Mouse (Mus musculus) erythroblast, embryonic 14.5 days (primary cell): ENCODE data around the gene Ift81. TPM values are rescaled to one million over a fixed set of nuclear protein-coding genes. Genes with fewer than 3 reads are reported as not detected.

ENCODE experiments used
- H3K27me3 ChIP-seq: 2 replicates; pipeline ENCODE4 v1.6.1; 2012; ENCODE audit warnings: inconsistent platforms; ENCODE audit not compliant: control insufficient read depth
- H3K36me3 ChIP-seq: 2 replicates; pipeline ENCODE4 v1.6.1; 2012; ENCODE audit warnings: mild to moderate bottlenecking, inconsistent platforms; ENCODE audit not compliant: control insufficient read depth
- H3K4me1 ChIP-seq: 2 replicates; pipeline ENCODE4 v1.6.1; 2012; ENCODE audit warnings: inconsistent platforms; ENCODE audit not compliant: control insufficient read depth
- H3K4me3 ChIP-seq: replicated peaks from 2 replicates; pipeline ENCODE3; 2012; ENCODE audit warnings: moderate library complexity, mild to moderate bottlenecking, inconsistent platforms
- H3K9me3 ChIP-seq: 2 replicates; pipeline ENCODE4 v1.6.1; 2012; ENCODE audit warnings: low read length, inconsistent platforms, mixed read lengths; ENCODE audit not compliant: control insufficient read depth
- GATA1 ChIP-seq: IDR thresholded peaks from 2 replicates; pipeline ENCODE4 v1.6.1; 2012; ENCODE audit warnings: low read length, inconsistent platforms, mixed read lengths
- TAL1 ChIP-seq: IDR thresholded peaks from 3 replicates; pipeline ENCODE4 v1.6.1; 2012; ENCODE audit warnings: low read length, inconsistent platforms, mixed read lengths
- polyA plus RNA-seq: library from polyadenylated mRNA; stranded (reverse); fragments of >175 nt; gene quantifications from 2 replicates; pipeline ENCODE4 v1.2.3, GENCODE M21; 2012

Gene Ift81
- polyA plus RNA-seq, 1 experiment = not detected

DNA sequence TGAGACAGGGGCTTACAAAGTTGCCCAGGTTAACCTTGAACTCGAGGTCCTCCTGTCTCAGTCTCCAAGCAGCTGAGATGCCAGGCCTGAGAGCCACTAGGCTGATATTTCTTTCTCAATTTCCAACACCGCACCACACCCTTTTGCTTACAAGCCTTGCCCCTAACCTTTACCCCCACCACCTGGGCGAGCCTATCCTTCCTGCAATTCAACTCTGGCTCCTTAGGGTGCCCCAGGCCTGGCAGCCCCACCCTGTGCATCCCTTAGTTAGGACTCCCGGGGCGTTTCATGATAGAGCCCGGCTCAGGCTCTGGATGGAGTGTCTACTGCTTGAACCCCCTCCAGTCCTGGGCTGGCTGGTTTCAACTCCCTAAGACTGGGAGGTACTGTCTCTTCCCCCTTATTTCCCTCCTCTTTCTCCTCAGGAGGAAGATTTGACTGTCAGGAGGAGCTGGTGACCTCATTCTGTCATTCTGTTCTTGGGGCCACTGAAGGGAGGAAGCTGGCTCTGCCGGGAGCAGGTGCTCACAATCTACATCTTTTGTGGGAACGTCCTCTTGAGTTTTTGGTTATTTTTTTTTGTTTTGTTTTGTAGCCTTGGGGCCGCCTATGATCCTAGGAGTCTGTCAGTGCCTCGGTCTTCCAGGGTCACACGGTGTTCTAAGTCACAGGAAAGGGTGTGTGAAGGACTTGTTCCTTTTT, 98.1 kb downstream of the Ift81 start:
- Histone ChIP-seq H3K36me3 (no peaks in the 10 kb centered on the region), H3K4me1 (peaks cover 8% of the 10 kb centered on the region), H3K4me3 (no peak overlapping the region), H3K9me3 (no peaks in the 10 kb centered on the region), H3K27me3 (peaks cover 19% of the 10 kb centered on the region)
- TF ChIP-seq GATA1 = no peak

DNA sequence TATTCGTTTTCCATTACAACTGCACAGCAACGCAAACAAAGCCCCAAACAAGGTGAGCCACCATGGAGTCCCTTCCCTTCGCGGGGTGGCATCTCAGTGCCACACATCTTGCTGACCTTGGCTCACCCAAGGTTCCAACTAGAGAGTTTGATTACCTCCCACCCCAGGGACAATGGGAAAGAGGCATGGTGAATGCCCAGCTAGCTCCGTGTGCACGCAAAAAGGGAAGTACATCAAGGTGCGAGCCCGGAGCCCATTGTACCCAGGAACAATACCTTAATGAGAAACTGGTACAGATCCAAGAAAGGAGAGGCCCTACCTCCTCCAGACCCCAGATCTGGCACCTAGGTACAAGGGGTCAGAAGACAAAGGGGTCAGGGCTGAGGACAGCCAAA, 100.2 kb downstream of the Ift81 start:
- TF ChIP-seq TAL1 = no peak
- TF ChIP-seq GATA1 = no peak
- Histone ChIP-seq H3K27me3 (peaks cover 22% of the 10 kb centered on the region), H3K4me3 (no peak overlapping the region), H3K9me3 (no peaks in the 10 kb centered on the region), H3K36me3 (no peaks in the 10 kb centered on the region), H3K4me1 (peaks cover 8% of the 10 kb centered on the region)

DNA sequence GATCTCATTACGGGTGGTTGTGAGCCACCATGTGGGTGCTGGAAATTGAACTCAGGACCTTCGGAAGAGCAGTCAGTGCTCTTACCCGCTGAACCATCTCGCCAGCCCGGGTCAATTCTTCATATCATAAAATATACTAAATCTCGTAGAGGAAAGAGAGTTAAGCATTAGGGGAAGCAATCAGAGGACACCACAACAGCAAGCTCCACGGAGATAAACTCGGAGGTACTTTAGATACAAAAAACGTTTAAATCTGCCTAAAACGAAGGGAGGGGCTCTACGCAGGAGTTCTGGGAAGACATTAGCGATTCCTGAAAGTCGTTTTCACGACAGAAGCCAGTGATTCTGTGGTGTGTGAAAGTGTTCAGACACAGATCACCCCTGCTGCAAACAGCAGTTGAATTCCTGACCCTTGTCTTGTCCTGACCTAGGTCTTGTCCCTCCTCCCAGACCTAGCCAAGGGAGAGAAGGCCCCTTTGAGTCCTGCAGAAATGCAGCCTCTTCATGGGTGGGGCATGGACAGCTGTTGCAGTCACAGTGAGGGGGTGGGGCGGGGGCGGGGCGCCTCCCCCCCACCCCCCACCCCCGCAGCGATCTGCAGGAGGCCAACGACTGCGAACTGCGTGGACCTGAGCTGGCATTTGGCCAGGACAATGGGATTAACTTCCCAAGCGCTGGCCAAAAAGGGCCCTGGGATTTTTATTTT, 100.7 kb downstream of the Ift81 start:
- no peaks in the 10 kb centered on the region for H3K9me3 ChIP-seq
- H3K4me3 ChIP-seq = no peak overlapping the region
- TF ChIP-seq GATA1 (no peak), TAL1 (no peak)
- peaks cover 21% of the 10 kb centered on the region for H3K27me3 ChIP-seq
- peaks cover 8% of the 10 kb centered on the region for H3K4me1 ChIP-seq
- H3K36me3 ChIP-seq = no peaks in the 10 kb centered on the region

GRCm38 (mm10) chr5:122512011-122512410, 102.3 kb downstream of the Ift81 start:
- no peak for TF ChIP-seq TAL1
- TF ChIP-seq GATA1 = no peak
- H3K27me3 ChIP-seq = peaks cover 18% of the 10 kb centered on the region
- H3K4me1 ChIP-seq = peaks cover 8% of the 10 kb centered on the region
- H3K36me3 ChIP-seq = no peaks in the 10 kb centered on the region
- H3K4me3 ChIP-seq = no peak overlapping the region
- peaks cover 4% of the 10 kb centered on the region for H3K9me3 ChIP-seq

GRCm38 (mm10) chr5:122511405-122511804, 102.9 kb downstream of the Ift81 start:
- Histone ChIP-seq H3K36me3 (no peaks in the 10 kb centered on the region), H3K4me1 (peaks cover 8% of the 10 kb centered on the region), H3K9me3 (peaks cover 6% of the 10 kb centered on the region), H3K27me3 (peaks cover 20% of the 10 kb centered on the region), H3K4me3 (no peak overlapping the region)
- TF ChIP-seq GATA1 = no peak

GRCm38 (mm10) chr5:122510651-122511157, 103.6 kb downstream of the Ift81 start:
- Histone ChIP-seq H3K27me3 (peaks cover 21% of the 10 kb centered on the region), H3K4me1 (peaks cover 8% of the 10 kb centered on the region), H3K4me3 (no peak overlapping the region), H3K36me3 (no peaks in the 10 kb centered on the region), H3K9me3 (peaks cover 7% of the 10 kb centered on the region)
- no peak for TF ChIP-seq TAL1

GRCm38 (mm10) chr5:122509608-122510007, 104.7 kb downstream of the Ift81 start:
- TF ChIP-seq GATA1 (no peak), TAL1 (no peak)

DNA sequence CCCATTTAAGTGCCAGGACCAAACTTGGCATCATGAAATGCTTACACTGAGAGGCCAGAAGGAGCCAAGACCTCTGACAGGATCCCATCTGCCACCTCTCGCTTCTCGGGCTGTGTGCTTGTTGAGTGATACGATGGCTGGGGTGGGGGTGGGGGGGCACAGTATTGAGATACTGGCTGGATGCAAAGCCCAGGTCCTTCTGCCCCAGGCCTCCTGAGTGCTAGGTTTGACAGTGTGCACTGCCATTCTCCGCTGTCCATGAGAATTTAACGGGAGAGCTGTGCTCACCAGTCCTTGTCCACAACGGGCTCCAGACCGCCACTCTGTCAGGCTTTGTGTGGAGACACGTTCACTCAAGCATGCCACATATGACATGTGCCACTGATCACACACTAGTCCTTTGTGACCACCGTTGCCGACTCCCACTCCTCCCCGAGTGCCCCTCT, 105.4 kb downstream of the Ift81 start:
- no peak for TF ChIP-seq TAL1
- TF ChIP-seq GATA1 = no peak
- Histone ChIP-seq H3K27me3 (peaks cover 27% of the 10 kb centered on the region), H3K9me3 (peaks cover 7% of the 10 kb centered on the region), H3K4me1 (peaks cover 3% of the 10 kb centered on the region), H3K4me3 (no peak overlapping the region), H3K36me3 (no peaks in the 10 kb centered on the region)

More at GRCm38 (mm10) chr5:122509608-122510007, 104.7 kb downstream of the Ift81 start:
- H3K9me3 ChIP-seq = peaks cover 7% of the 10 kb centered on the region
- H3K4me3 ChIP-seq = no peak overlapping the region
- peaks cover 8% of the 10 kb centered on the region for H3K4me1 ChIP-seq
- no peaks in the 10 kb centered on the region for H3K36me3 ChIP-seq
- H3K27me3 ChIP-seq = peaks cover 26% of the 10 kb centered on the region

DNA sequence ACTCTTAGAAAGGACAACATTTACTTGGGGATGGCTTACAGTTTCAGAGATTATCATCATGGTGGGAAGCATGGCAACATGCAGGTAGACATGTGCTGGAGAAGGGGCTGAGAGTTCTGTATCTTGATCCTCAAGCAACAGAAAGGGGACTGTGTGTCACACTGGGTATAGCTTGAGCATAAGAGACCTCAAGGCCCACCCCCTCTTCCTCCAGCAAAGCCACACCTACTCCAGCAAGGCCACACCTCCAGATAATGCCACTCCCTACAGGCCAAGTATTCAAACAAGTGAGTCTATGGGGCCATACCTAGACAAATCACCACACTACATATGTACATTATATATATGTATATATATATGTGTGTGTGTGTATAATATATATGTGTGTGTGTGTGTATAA, 106.9 kb downstream of the Ift81 start:
- TF ChIP-seq TAL1 (no peak), GATA1 (no peak)
- Histone ChIP-seq H3K9me3 (peaks cover 7% of the 10 kb centered on the region), H3K4me1 (peaks cover 9% of the 10 kb centered on the region), H3K4me3 (no peak overlapping the region), H3K27me3 (peaks cover 40% of the 10 kb centered on the region), H3K36me3 (no peaks in the 10 kb centered on the region)
